Mouse (Mus musculus) embryonic facial prominence, embryonic 12.5 days (tissue): ENCODE results near the gene Usb1. TPM values are rescaled to one million over a fixed set of nuclear protein-coding genes. Genes with fewer than 3 reads are reported as not detected.

ENCODE experiments used
- ATAC-seq: fragments of 200-750 bp; cut with Nextera tagmentation; 2 replicates; pipeline ENCODE4 v1.8.0; 2017; ENCODE audit not compliant: insufficient number of reproducible peaks, insufficient read depth, low FRiP score, low TSS enrichment
- H3K27ac ChIP-seq: fragments of 300-500 bp; sonication (generic); 2 replicates; pipeline ENCODE4 v1.5.1; 2016; ENCODE audit warnings: mild to moderate bottlenecking
- H3K27me3 ChIP-seq: fragments of 300-500 bp; sonication (generic); 2 replicates; pipeline ENCODE4 v1.6.1; 2016; ENCODE audit warnings: mild to moderate bottlenecking, moderate library complexity
- H3K36me3 ChIP-seq: fragments of 300-500 bp; sonication (generic); 2 replicates; pipeline ENCODE4 v1.6.1; 2016; ENCODE audit warnings: mild to moderate bottlenecking
- H3K4me1 ChIP-seq: fragments of 300-500 bp; sonication (generic); 2 replicates; pipeline ENCODE4 v1.6.1; 2016
- H3K4me2 ChIP-seq: fragments of 300-500 bp; sonication (generic); replicated peaks from 2 replicates; pipeline ENCODE4 v1.6.1; 2016; ENCODE audit warnings: mild to moderate bottlenecking, moderate library complexity
- H3K4me3 ChIP-seq: fragments of 300-500 bp; sonication (generic); 2 replicates; pipeline ENCODE4 v1.5.1; 2016; ENCODE audit warnings: mild to moderate bottlenecking
- H3K9ac ChIP-seq: fragments of 300-500 bp; sonication (generic); 2 replicates; pipeline ENCODE4 v1.6.1; 2016; ENCODE audit warnings: mild to moderate bottlenecking, moderate library complexity
- H3K9me3 ChIP-seq: fragments of 300-500 bp; sonication (generic); 2 replicates; pipeline ENCODE4 v1.6.1; 2016; ENCODE audit warnings: mild to moderate bottlenecking, moderate library complexity
- WGBS: fragments of 180-500 bp; shearing (Covaris S2); methylation state at CpG from one replicate; pipeline ENCODE4 v1.1.7; 2016; 5-methylcytosine and 5-hydroxymethylcytosine counted together
- polyA plus RNA-seq: library from polyadenylated mRNA; unstranded; fragments of >200 nt; fragmentation: Nextera tagmentation; extraction: Ambion mirVana; gene quantifications from 2 replicates; pipeline ENCODE4 v1.2.1, GENCODE M21; 2016

Gene Usb1
- polyA plus RNA-seq, 1 experiment from 2014 or later: 44.8 TPM

- H3K4me3 ChIP-seq: no peak overlapping the region
- no peak overlapping the region for H3K4me2 ChIP-seq
- no peaks in the 10 kb centered on the region for H3K9me3 ChIP-seq
- H3K27ac ChIP-seq: no peak overlapping the region
- H3K27me3 ChIP-seq: peaks cover 4% of the 10 kb centered on the region; the same call in 1 of the 2 replicates
- H3K36me3 ChIP-seq: no peaks in the 10 kb centered on the region
- H3K9ac ChIP-seq: no peak overlapping the region
- 0 out of 2 replicates have a peak, but pooled peaks cover 4% of the 10 kb centered on the region for H3K4me1 ChIP-seq
- 88% methylated on average over 1 of the region's 1 CpGs for WGBS
- ATAC-seq: no peak
Observed at GRCm38 (mm10) chr8:95315350-95315749, 16.7 kb upstream of the Usb1 start.

- peaks cover 13% of the 10 kb centered on the region for H3K36me3 ChIP-seq
- peak overlapping the region; percentile 89 for H3K4me2 ChIP-seq
- H3K9ac ChIP-seq: peak overlapping the region; percentile 58; the same call in 1 of the 2 replicates
- H3K9me3 ChIP-seq: no peaks in the 10 kb centered on the region
- no peak overlapping the region for H3K27ac ChIP-seq
- H3K4me3 ChIP-seq: peak overlapping the region; percentile 44
- ATAC-seq: peak; percentile 80
- peaks cover 10% of the 10 kb centered on the region; the same call in 1 of the 2 replicates for H3K4me1 ChIP-seq
- 4% methylated on average over 41 of the region's 41 CpGs for WGBS
- peaks cover 4% of the 10 kb centered on the region; the same call in 1 of the 2 replicates for H3K27me3 ChIP-seq
Observed at GRCm38 (mm10) chr8:95320224-95321139, 11.6 kb upstream of the Usb1 start.

GRCm38 (mm10) chr8:95323201-95323600 lies 8.9 kb upstream of the Usb1 start:
- WGBS: 90% methylated on average over 3 of the region's 3 CpGs
- Histone ChIP-seq H3K4me1 (peaks cover 10% of the 10 kb centered on the region; the same call in 1 of the 2 replicates), H3K27me3 (peaks cover 4% of the 10 kb centered on the region; the same call in 1 of the 2 replicates)

GRCm38 (mm10) chr8:95324646-95325045 lies 7.4 kb upstream of the Usb1 start:
- no peak overlapping the region for H3K27ac ChIP-seq
- H3K27me3 ChIP-seq: peaks cover 2% of the 10 kb centered on the region; the same call in 1 of the 2 replicates
- no peak overlapping the region for H3K4me2 ChIP-seq
- peaks cover 54% of the 10 kb centered on the region for H3K36me3 ChIP-seq
- WGBS: 49% methylated on average over 5 of the region's 5 CpGs
- ATAC-seq: no peak
- peaks cover 12% of the 10 kb centered on the region; the same call in 1 of the 2 replicates for H3K4me1 ChIP-seq
- no peak overlapping the region for H3K4me3 ChIP-seq
- H3K9ac ChIP-seq: no peak overlapping the region
- H3K9me3 ChIP-seq: no peaks in the 10 kb centered on the region

More at GRCm38 (mm10) chr8:95323201-95323600, 8.9 kb upstream of the Usb1 start:
- no peaks in the 10 kb centered on the region for H3K9me3 ChIP-seq
- no peak overlapping the region for H3K9ac ChIP-seq
- H3K4me3 ChIP-seq: no peak overlapping the region
- H3K4me2 ChIP-seq: no peak overlapping the region
- peaks cover 39% of the 10 kb centered on the region for H3K36me3 ChIP-seq
- H3K27ac ChIP-seq: no peak overlapping the region
- ATAC-seq: no peak

GRCm38 (mm10) chr8:95326822-95327221 lies 5.3 kb upstream of the Usb1 start:
- Histone ChIP-seq H3K9me3 (no peaks in the 10 kb centered on the region), H3K4me2 (no peak overlapping the region), H3K36me3 (peaks cover 55% of the 10 kb centered on the region), H3K4me1 (peaks cover 13% of the 10 kb centered on the region), H3K4me3 (no peak overlapping the region), H3K27ac (no peak overlapping the region), H3K27me3 (no peaks in the 10 kb centered on the region), H3K9ac (no peak overlapping the region)
- WGBS: 85% methylated on average over 5 of the region's 5 CpGs
- ATAC-seq: no peak

GRCm38 (mm10) chr8:95327866-95328465 lies 4.1 kb upstream of the Usb1 start:
- Histone ChIP-seq H3K27me3 (no peaks in the 10 kb centered on the region), H3K9ac (no peak overlapping the region), H3K4me3 (no peak overlapping the region), H3K36me3 (peaks cover 55% of the 10 kb centered on the region), H3K4me1 (peaks cover 13% of the 10 kb centered on the region), H3K9me3 (no peaks in the 10 kb centered on the region), H3K27ac (no peak overlapping the region), H3K4me2 (no peak overlapping the region)
- WGBS: 88% methylated on average over 46 of the region's 46 CpGs
- no peak for ATAC-seq

GRCm38 (mm10) chr8:95330367-95330766 lies 1.7 kb upstream of the Usb1 start:
- no peak overlapping the region for H3K27ac ChIP-seq
- peaks cover 49% of the 10 kb centered on the region for H3K36me3 ChIP-seq
- ATAC-seq: no peak
- peak overlapping the region; percentile 81 for H3K4me2 ChIP-seq
- H3K9ac ChIP-seq: peak overlapping the region; percentile 92
- 73% methylated on average over 1 of the region's 1 CpGs for WGBS
- no peaks in the 10 kb centered on the region for H3K9me3 ChIP-seq
- H3K27me3 ChIP-seq: no peaks in the 10 kb centered on the region
- H3K4me1 ChIP-seq: peaks cover 13% of the 10 kb centered on the region
- H3K4me3 ChIP-seq: peak overlapping the region; percentile 91

- peak overlapping the region; percentile 91 for H3K4me3 ChIP-seq
- peaks cover 13% of the 10 kb centered on the region for H3K4me1 ChIP-seq
- peak overlapping the region; percentile 97 for H3K27ac ChIP-seq
- WGBS: under 1% methylated on average over 38 of the region's 38 CpGs
- H3K9me3 ChIP-seq: no peaks in the 10 kb centered on the region
- H3K27me3 ChIP-seq: no peaks in the 10 kb centered on the region
- H3K36me3 ChIP-seq: peaks cover 41% of the 10 kb centered on the region
- ATAC-seq: peak; percentile 53
- peak overlapping the region; percentile 81 for H3K4me2 ChIP-seq
- peak overlapping the region; percentile 92 for H3K9ac ChIP-seq
Observed at GRCm38 (mm10) chr8:95331156-95331719, 846 bp upstream of the Usb1 start.

- H3K4me1 ChIP-seq: peaks cover 13% of the 10 kb centered on the region
- peak overlapping the region; percentile 97 for H3K27ac ChIP-seq
- WGBS: 26% methylated on average over 21 of the region's 21 CpGs
- peaks cover 30% of the 10 kb centered on the region for H3K36me3 ChIP-seq
- peak overlapping the region; percentile 92 for H3K9ac ChIP-seq
- no peaks in the 10 kb centered on the region for H3K9me3 ChIP-seq
- peak overlapping the region; percentile 91 for H3K4me3 ChIP-seq
- H3K27me3 ChIP-seq: no peaks in the 10 kb centered on the region
- ATAC-seq: no peak
- peak overlapping the region; percentile 81 for H3K4me2 ChIP-seq
Observed at GRCm38 (mm10) chr8:95332437-95333199, 534 bp downstream of the Usb1 start.

GRCm38 (mm10) chr8:95335706-95336105 lies 3.6 kb downstream of the Usb1 start:
- no peak for ATAC-seq
- H3K4me1 ChIP-seq: peaks cover under 1% of the 10 kb centered on the region; the same call in 1 of the 2 replicates
- H3K36me3 ChIP-seq: peaks cover 29% of the 10 kb centered on the region
- 94% methylated on average over 1 of the region's 1 CpGs for WGBS
- no peaks in the 10 kb centered on the region for H3K9me3 ChIP-seq
- no peak overlapping the region for H3K4me3 ChIP-seq
- H3K9ac ChIP-seq: no peak overlapping the region
- no peaks in the 10 kb centered on the region for H3K27me3 ChIP-seq
- H3K4me2 ChIP-seq: no peak overlapping the region
- no peak overlapping the region for H3K27ac ChIP-seq

- ATAC-seq: no peak
Observed at GRCm38 (mm10) chr8:95336363-95336762, 4.3 kb downstream of the Usb1 start.

More at GRCm38 (mm10) chr8:95336363-95336762, 4.3 kb downstream of the Usb1 start:
- Histone ChIP-seq H3K9me3 (no peaks in the 10 kb centered on the region), H3K36me3 (peaks cover 29% of the 10 kb centered on the region), H3K4me1 (no peaks in the 10 kb centered on the region), H3K27ac (no peak overlapping the region), H3K4me3 (no peak overlapping the region), H3K9ac (no peak overlapping the region), H3K4me2 (no peak overlapping the region), H3K27me3 (no peaks in the 10 kb centered on the region)
